Mouse (Mus musculus) adrenal gland, adult (tissue): ENCODE measurements around the gene Fam81b.
"Not testable (repeated sequence)": the region's sequence is repeated elsewhere in the genome, so short reads cannot be mapped to it uniquely, and the experiment has no call there.

Experiments used
- DNase-seq, 2 experiments: peaks; one replicate each; pipeline ENCODE4 v3.0.0; 2022 to 2023; ENCODE audit warnings: low spot score in 1 of 2; ENCODE audit not compliant: inconsistent age in 2 of 2

The Fam81b gene

DNA sequence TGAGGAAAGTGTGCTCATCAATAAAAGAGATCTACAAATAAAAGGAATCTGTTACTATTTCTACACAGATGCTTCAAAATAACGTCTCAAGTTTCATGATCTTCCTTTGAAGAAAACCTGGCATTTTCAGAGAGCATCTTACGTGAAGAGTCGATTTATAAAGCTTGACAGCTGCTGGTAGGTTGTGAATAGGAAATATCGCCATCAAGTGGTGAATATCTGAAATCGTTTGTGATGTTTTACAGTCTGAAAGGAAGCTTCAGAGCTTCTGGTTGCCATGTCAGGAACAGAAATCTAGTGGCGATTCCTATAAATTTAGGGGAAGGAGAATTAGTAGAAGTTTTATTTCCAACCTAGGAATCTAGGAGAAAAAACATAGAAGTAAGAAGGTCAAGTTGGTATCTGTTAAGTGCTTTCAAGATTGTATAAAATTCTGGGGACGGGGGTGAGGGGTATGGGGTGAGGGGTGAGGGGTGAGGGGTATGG, at the start of gene Fam81b:
Gene Fam81b (minus strand): TSS at position 436 of the 486 bp plus-strand sequence.
- peak in 1 of 2 experiments; percentile 41 for DNase-seq

DNA sequence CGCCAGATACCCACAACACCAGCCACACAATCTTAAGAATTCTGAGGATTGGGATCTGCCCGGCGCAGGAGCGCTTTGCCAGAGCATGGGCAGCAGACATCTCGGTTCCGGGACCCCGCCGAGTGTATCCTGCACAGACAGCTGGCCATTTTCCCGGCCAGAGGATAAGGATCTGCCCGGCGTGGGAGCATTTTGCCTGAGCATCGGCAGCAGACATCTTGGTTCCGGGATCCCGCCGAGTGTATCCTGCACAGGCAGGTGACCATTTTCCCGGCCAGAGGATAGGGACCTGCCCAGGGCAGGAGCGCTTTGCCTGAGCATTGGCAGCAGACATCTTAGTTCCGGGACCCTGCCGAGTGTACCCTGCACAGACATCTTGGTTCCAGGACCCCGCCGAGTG, 41.1 kb upstream of the Fam81b start:
- DNase-seq, result not testable (repeated sequence)

- no peak for DNase-seq
These were observed 13.8 kb upstream of the Fam81b start for GRCm38 (mm10) chr13:76318635-76319034.

GRCm38 (mm10) chr13:76311580-76311979, 6.7 kb upstream of the Fam81b start:
- DNase-seq, result no peak

DNA sequence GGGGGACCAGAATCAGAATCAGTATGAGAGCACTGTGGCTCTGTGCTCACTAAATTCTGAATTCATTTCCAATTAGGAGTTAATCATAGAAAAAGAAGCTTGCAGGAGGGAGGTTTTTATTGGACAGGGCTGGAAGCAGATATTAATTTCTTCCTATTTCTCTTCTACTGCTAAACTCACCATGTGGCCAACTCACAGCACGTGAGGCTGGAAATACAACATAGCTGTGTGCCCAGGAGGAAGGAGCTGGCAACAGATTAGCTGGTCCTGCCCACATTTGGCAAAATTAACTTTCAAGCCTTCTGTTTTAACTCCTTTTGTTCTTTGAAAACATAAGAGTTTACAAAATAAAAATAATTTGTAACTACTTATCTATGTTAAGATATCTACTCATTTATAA, 3.9 kb upstream of the Fam81b start:
- DNase-seq, result no peak

- DNase-seq, result no peak
These were observed 938 bp upstream of the Fam81b start for GRCm38 (mm10) chr13:76305655-76306365.

DNA sequence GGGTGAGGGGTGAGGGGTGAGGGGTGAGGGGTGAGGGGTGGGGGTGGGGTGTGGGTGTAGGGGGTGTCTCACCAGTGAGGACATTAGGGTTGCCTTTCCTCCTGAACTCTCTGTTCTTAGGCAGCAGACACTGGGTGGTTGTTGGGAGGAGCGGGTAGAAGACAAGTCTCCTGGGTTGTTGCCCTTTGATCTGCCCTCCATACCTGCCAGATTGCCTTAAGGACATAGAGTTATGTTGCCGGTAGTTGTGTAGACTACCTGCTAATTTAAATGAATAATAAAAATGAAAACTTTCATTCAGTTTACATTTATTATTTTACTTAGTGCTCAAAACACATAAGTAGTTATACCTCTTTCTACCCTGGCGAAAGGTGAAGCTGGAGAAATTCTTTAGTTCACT, 369 bp upstream of the Fam81b start:
- no peak for DNase-seq

GRCm38 (mm10) chr13:76304201-76304600, 671 bp downstream of the Fam81b start:
- DNase-seq, result no peak

- no peak for DNase-seq
These were observed 1.7 kb downstream of the Fam81b start for GRCm38 (mm10) chr13:76303160-76303559.

GRCm38 (mm10) chr13:76302056-76302455, 2.8 kb downstream of the Fam81b start:
- no peak for DNase-seq

- no peak for DNase-seq
These were observed 12.8 kb downstream of the Fam81b start for GRCm38 (mm10) chr13:76292050-76292449.

DNA sequence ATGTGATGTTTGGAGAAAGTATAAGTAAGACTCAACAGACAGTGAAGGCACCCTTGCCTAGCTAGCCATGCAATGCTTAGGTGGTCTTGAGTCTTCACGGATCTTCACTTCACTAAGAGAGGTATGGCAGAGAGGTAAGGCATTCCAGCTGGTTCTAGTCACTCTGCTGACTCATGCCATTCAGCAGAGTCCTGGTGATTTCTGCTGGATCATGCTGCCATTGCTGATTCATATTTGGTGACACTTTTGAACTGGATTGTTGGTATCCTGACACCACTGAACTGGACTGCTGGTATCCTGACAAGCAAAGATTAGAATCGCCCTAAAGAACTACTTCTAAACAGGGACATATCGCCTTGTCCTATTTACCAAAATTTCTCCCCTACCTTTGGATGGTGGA, 20.3 kb downstream of the Fam81b start:
- DNase-seq, result no peak

DNA sequence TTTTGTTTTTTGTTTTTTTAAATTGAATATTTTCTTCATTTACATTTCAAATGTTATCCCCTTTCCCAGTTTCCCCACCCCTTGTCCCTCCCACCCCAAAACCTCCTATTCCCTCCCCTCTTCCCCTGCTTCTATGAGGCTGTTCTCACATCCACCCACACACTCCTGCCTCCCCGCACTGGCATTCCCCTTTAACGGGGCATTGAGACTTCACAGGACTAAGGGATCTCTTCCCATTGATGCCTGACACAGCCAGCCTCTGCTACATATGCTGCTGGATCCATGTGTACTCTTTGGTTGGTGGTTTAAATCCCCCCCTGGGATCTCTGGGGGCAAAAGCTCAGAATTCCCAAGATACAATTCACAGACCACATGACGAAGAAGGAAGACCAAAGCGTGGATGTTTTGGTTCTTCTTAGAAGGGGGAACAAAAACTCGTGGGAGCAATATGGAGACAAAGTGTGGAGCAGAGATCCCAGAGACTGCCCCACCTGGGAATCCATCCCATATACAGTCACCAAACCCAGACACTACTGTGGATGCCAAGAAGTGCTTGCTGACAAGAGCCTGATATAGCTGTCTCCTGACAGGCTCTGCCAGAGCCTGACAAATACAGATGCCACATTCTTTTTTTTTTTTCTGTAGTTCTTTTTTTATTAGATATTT, 40.4 kb downstream of the Fam81b start:
- no peak for DNase-seq

DNA sequence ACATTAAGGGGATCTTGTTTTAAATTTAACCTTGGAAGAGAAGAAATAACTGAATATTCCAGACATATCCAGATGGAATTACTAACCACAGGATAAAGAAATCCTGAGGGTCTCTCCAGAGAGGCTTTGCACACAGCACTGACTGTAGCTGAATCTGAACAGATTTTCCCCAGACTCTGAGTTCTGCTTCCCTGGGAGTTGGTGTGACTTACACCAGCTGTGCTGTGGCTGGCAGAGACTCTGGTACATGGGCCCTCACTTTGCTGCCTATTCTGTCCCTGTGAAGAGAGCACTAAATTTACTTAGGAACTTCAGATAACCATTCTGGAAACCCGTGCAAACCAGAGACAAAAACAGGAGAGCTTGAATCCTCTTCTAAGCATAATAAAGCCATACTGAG, 46.1 kb downstream of the Fam81b start:
- no peak for DNase-seq

- DNase-seq, result no peak
These were observed 48.5 kb downstream of the Fam81b start for GRCm38 (mm10) chr13:76256350-76256749.

DNA sequence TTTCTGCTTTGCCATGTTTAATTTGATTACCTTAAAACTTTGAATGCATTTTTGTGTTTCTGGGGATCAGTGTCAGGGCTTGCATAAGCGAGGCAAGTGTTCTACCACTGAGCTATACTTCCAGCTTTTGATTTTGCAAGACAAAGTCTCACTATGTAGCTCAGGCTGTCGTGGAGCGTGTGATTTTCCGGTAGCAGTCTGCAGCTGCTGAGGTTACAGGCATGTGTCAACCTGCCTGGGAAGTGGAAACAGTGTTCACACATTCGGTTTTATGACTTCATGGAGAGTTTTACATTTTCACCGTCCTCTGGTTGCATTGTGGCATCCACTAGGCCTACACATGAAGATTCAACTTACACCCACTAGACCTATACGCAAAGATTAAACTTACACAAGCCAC, 54.8 kb downstream of the Fam81b start:
- DNase-seq, result no peak

GRCm38 (mm10) chr13:76249066-76249465, 55.8 kb downstream of the Fam81b start:
- DNase-seq, result no peak

DNA sequence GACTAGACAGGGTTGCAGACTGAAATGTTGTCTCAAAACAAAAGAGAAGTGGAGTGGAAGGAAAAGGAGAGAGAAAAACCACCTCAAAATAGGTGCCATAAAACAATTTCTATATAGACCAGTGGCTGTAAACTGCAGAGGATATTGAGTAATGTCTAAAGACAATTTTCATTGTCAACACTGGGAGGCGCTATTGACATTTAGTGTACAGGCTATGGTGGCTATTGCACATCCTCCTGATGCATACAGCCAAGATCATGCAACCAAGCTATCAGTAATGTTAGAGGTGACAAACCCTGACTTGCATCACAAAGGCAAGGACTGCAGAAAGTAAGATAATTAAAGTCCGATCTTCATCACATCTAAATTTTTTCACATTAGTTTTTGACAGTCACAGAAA, 89.5 kb downstream of the Fam81b start:
- DNase-seq, result peak in 1 of 2 experiments; percentile 56

- DNase-seq, result no peak
These were observed 89.9 kb downstream of the Fam81b start for GRCm38 (mm10) chr13:76214928-76215327.

DNA sequence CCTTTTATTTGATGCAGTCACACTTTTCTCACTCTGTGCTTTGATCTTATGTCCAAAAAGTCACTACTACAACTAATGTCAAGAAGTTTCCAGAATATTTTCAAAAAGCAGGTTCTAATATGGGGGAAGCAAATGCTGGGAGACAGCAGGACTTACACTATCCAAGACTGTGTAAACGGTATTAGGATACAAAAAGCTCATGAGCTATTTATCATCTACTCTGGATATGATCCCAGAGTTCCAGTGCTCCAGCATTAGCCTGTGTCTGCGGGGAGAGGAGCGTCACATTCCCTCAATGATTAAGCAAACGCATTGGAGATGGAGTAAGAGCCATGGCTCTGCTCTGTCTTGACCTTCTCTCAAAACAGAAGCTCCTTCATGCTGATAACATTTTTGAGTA, 104.9 kb downstream of the Fam81b start:
- DNase-seq, result no peak

DNA sequence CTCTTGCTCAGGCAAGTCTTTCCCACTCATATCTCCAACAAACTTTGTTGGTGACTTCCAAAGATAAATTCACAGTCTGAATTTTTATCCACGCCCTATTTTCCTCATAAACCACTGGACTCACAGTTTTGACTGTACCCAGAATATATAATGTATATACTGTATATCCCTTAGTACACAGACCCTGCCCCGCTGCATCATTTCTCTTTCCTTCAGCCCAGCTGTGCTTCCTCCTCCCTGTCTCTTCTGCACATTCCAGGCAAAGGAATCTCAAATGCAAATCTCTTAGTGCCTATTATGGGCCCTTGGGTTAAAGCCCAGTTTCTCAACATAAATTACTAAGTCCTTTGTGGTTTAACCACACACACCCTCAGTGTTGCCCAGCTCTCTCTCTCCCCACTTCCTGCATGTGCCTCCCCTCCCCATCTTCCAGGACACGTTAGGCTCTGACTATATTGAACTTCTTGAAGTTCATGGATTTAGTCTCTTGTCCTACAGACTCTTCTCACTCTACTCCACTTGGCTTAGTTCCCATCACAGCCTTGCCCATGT, 107.5 kb downstream of the Fam81b start:
- no peak for DNase-seq

DNA sequence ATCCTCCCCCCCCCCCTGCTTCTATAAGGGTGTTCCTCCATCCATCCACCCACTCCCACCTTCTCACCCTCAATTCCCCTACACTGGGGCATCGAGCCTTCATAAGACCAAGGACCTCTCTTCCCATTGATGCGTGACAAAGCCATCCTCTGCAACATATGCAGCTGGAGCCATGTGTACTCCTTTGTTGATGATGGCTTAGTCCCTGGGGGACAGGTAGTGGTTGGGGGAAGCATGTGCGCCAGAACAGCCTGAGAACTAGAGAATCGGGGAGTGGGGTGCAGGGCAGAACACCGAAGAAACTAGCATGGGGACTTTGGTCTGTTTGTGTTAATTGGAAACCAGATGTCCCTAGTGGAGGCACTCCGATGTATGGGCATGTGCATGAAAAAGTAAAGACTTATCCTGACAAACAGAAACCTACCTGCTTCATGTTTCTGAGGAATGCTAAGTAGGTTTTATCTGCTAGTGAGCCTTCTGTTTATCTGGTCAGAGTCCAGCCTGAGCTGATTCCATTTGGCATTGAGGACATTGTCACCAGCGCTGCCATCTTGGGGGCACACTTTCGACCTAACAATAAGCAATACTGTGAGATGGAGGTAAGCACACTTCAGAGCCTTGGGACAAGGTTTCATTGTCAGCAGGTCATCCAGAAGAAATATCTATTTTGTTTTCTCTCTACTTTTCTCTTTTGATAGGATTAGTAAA, 109.3 kb downstream of the Fam81b start:
- DNase-seq, result no peak
